Mouse (Mus musculus): Measurements from ENCODE around the gene Dqx1. TPM values are rescaled to one million over a fixed set of nuclear protein-coding genes. Genes with fewer than 3 reads are reported as not detected.

Dqx1 gene
- total RNA-seq (2021) = under 1 TPM; 0.57 to 0.61 TPM
- long read RNA-seq, experiment 1, partial matches to known transcripts = 3 of 3 reads
- long read RNA-seq, experiment 1, other reads (novel, unspliced or antisense) = 0 of 3 reads
- long read RNA-seq, experiment 2 = 0 reads

GRCm38 (mm10) chr6:83057790-83058189, at the start of gene Dqx1:
Dqx1 (plus strand) TSS chr6:83057844.
- intact Hi-C loops (cut with DNase I) = no loop called here
- DNase-seq = no peak

- DNase-seq = no peak
Observed at GRCm38 (mm10) chr6:83008659-83009058, 49.0 kb upstream of the Dqx1 start.

DNA sequence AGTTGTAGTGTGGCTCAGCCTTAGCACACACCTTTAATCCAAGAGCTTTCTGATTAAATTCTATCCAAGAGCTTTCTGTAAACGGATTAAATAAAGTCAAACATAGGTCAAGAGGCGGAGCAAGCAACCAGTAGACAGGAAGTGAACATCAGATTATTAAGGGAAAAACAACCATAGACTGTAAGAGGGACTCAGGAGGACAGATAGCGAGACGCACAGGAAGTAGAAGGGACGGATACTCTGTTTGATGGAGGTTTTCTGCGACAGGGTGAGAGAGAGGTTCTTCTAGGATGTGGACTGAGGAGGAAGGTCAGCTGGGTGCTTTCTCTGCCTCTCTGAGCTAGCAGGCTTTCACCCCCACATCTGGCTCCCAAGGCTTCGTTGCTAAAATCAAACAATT, 47.6 kb upstream of the Dqx1 start:
- DNase-seq = no peak
- intact Hi-C loops (cut with DNase I) = no loop called here

More at GRCm38 (mm10) chr6:83008659-83009058, 49.0 kb upstream of the Dqx1 start:
- intact Hi-C loops (cut with DNase I) = no loop called here

DNA sequence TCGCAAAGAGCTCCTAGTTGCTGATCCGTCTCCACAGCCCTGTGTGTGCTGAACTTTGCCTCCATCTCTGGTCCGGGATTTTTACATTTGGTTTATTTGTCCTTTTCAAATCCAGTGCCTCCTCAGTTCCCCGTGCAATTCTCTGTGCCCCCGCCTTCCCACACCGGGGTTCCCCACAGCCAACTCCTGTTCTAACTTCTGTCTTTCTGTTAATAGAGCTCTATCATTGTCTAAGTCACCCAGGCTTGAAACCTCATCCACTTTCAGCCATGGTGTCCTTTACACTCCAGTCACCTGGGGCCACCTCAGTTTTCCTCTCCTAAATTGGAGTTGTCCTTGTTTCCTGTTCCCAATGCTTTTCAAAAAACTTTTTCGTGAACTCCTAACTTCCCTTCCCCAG, 46.4 kb upstream of the Dqx1 start:
- no peak for DNase-seq
- intact Hi-C loops (cut with DNase I) = no loop called here

- intact Hi-C loops (cut with DNase I) = no loop called here
- no peak for DNase-seq
Observed at GRCm38 (mm10) chr6:83011756-83012155, 45.9 kb upstream of the Dqx1 start.

- no peak for DNase-seq
- intact Hi-C loops (cut with DNase I) = no loop called here
Observed at GRCm38 (mm10) chr6:83013444-83013843, 44.2 kb upstream of the Dqx1 start.

DNA sequence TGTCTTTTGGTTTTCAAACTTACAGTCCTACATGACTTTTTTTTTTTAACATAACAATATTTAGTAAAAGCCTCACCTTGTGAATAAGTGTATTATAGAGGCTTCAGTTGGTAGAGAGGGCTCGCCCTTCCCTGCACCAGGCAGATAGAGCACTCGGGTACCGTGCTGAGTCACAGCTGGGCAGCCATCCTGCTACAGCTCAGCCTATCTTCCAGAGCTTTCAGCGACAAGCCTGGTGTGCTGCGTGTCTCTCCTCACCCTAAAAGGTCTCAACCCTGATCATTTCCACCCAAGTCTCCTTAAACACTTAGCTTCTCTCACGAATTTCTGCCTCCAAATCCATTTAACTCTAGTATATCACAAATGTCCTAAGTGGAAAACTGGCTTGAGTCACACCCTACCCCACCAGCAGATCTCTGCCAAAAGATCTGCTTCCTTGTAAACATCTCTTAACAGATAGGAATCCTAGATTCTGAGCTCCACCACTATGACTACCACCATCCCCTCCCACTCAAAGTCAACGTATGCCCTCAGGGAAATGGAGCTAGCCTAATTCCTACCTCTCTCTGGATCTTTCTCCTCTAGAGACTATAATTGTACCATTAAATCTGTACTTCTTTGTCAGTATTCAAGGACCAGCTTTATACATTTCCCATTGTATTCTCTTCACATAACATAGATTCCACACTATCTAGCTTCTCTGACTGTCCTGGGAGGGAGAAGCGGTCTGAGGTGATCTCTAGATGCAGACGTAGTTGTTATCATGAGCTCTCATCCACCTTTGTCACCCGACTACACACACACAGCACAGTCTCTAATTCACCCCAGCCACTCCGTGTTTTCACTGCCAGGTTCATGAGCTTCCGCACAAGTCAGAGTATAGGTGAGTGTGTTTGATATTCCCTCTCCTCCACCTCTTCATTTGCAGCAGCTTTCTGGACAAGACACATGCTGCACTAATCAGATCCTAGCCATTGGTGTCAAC, 42.9 kb upstream of the Dqx1 start:
- DNase-seq = no peak
- intact Hi-C loops (cut with DNase I) = no loop called here

DNA sequence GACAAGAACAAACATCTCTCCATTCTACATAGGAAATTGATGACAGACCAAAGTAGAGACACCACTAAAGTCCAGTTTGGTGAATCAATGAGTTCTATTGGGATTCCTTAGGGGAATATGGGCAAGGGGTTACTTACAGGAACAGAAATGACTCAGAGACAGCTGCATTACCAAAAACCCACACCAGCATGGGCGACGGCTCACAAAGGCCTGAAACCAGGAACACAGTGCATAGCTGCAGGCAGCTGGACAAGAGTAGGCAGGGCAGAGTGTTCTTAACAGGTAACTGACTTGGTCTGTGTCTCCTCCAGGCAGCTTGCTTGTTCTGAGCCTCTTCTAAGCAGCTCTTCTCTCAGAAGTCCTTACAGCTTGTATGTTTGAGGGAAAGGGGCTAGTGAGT, 41.9 kb upstream of the Dqx1 start:
- intact Hi-C loops (cut with DNase I) = no loop called here
- DNase-seq = no peak

DNA sequence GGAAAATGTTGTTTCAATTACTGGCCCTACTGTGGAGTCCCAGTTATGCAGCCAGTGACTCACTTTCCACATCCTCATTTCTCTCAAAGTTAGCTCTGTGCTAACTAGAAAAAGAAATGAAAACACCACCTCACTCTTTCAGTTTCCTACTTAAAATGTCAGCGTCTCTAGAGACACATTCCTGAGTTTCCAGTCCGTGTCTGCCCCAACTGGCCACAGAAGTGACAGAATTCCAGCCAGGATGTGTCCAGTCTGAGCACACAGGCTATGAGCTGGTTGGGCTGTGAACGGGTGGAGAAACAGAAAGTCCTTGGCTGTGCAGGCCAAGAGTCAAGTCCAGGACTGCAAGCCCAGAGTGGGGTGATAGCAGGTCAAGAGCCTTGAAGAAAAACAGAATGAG, 40.5 kb upstream of the Dqx1 start:
- intact Hi-C loops (cut with DNase I) = no loop called here
- DNase-seq = peak; percentile 59 to 64

GRCm38 (mm10) chr6:83019044-83019443, 38.6 kb upstream of the Dqx1 start:
- intact Hi-C loops (cut with DNase I) = no loop called here
- DNase-seq = no peak

DNA sequence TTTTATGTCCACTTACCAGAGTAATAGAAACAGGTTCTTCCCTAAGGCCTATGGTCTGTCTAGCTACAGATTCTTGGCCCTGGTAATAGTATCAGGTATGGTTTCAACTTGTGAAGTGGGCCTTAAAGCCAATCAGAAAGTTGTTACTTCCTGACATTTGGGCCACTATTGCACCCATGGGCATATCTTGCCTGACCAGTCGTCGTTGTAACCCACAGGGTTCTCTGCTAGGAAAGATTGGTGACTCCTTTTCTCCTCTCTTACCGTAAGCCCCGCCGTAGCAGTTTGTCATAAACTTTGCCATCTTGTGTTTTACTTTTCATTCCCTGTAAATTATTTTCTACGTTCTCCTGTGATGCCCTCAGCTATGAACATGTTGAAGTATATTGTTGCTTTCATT, 37.5 kb upstream of the Dqx1 start:
- no peak for DNase-seq
- intact Hi-C loops (cut with DNase I) = no loop called here

GRCm38 (mm10) chr6:83020836-83021593, 36.6 kb upstream of the Dqx1 start:
- intact Hi-C loops (cut with DNase I) = no loop called here
- DNase-seq = no peak

DNA sequence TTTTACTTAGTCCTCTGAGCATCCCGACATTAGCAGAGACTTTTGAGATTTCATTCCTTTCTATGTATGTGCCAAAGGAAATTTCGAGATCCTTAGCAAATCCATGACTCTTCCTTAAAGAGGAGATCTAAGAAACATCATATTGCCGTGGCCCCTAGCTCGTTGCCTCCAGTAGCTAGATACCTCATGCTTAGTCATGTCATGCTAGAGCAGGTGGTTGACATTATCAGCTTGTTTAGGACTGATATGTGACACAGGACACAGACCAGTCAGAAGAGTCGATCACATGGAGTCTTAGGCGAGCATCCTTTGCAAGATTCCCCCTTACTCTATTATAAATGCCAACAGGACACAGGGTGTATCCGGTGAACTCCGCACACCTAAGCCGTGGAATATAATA, 34.6 kb upstream of the Dqx1 start:
- no peak for DNase-seq
- intact Hi-C loops (cut with DNase I) = no loop called here

GRCm38 (mm10) chr6:83023786-83024185, 33.9 kb upstream of the Dqx1 start:
- intact Hi-C loops (cut with DNase I) = no loop called here
- no peak for DNase-seq

DNA sequence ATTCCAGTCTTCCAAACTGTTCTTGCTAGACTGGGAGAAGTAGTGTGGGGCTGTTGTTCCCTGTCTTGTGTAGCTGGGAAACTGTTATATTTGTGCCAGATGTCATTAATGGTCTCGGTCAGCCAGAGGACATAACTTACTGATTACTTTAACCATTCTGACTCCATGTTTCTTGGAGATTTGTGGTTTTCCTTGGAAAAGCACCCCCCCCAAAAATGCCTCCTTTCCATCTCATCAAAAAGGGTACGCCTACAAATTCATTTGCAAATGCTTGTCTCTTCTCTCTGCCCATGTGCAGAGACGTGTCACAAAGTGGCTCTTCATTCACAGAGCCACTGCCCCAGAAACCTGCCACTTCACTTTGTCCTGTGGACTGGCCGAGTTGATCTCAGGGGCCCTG, 33.2 kb upstream of the Dqx1 start:
- intact Hi-C loops (cut with DNase I) = no loop called here
- DNase-seq = no peak

DNA sequence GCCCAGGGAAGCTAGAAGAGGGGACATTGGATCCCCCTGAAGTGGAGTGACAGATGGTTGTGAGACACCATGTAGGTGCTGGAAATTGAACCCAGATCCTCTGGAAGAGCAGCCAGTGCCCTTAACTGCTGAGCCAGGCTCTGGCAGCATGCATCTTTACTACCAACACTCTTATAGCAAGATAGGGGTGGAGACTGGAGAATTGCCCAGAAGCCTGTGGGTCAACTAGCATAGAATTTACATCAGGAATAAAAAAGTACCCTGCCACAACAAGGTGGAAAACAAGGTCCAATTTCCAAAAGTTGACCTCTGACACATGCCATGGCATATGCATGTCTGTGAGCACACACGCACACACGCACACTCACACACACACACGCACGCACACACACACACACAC, 32.4 kb upstream of the Dqx1 start:
- intact Hi-C loops (cut with DNase I) = no loop called here
- no peak for DNase-seq

DNA sequence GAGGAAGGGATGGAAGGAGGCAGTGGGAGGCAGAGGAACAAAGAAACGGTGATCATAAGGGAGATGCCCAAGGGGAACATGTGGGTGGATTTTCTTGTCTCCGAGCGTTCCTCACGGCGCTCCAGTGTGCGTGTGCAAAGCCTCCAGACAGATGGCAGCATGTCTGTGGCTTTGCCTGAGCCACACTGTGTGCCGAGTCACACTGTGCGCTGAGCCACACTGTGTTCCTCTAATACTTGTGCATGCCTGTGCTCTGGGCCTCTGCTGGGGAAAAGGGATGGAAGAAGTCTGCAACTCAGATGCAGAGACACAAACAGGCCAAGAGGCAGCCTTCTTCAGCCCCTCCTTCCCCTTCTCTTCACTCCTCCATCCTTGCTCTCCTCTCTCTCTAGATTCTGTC, 30.4 kb upstream of the Dqx1 start:
- intact Hi-C loops (cut with DNase I) = no loop called here

DNA sequence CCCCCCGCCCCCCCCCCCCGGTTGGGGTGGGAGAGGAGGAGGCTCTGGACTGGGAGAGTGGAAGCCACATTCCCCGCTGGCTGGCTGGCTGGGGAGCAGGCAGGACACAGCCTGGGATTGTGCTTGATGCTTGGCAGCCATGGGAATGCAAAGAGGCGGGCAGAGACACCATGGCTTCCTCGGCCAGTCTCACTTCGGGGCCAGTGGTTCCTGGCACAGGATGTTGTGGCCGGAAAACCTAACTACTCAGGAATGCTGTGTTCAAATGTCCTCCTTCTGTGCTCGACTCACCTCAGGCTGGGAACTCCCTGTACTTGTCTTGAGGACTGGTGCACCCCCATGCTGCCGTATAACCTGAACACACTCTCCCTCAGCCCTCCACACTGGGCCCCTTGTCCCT, 29.9 kb upstream of the Dqx1 start:
- no peak for DNase-seq
- intact Hi-C loops (cut with DNase I) = no loop called here

More for the DNA sequence above, 30.4 kb upstream of the Dqx1 start:
- DNase-seq = no peak

DNA sequence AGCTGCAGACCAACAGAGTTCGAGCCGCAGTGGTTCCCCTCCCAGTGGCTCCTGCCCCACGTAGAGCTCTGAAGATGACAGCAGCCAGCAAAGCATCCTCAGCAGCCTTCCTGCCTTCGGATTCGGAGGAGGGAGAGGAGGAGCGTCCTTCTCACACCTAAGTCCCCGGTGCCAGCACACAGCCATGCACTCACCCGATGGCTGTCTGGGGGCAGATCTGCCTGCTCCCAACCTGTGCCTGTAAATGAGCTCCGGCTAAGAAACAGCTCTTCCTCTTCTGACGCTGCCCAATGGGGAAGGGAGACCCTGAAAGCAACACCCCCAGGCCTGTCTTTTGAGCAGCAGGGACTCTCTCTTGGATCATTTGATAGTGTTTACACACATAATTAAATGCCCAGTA, 27.9 kb upstream of the Dqx1 start:
- intact Hi-C loops (cut with DNase I) = loop anchor here (5.0 kb wide), 1 partner anchor 32 kb away; no protein-coding TSS in a partner anchor
- DNase-seq = no peak

DNA sequence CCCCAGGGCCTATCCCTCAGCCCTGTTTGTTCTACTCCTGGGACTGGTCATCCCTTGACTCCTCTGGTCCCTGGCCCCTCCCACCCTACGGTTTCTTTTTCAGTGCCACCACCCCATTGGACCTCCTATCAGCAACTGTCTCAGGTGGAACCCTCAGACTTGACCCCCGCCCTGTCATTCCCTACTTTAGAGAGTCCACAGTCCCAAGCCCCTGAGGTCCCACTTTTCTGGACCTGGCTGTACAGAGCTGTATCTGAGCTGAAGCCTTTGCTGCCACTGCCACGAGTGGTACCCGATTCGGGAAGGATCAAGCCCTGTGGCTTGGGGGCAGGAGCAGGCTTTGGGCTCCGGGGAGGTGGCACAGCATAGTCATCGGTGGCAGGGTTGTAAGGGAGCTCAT, 26.5 kb upstream of the Dqx1 start:
- no peak for DNase-seq
- intact Hi-C loops (cut with DNase I) = loop anchor here (5.0 kb wide), 1 partner anchor 34 kb away; no protein-coding TSS in a partner anchor

GRCm38 (mm10) chr6:83031921-83032590, 25.6 kb upstream of the Dqx1 start:
- DNase-seq = no peak
- intact Hi-C loops (cut with DNase I) = loop anchor here (5.0 kb wide), 1 partner anchor 35 kb away; no protein-coding TSS in a partner anchor
